Mouse (Mus musculus) gastrocnemius, adult 8-10 months (tissue): ENCODE data around the gene Zfand6. TPM values are rescaled to one million over a fixed set of nuclear protein-coding genes. Genes with fewer than 3 reads are reported as not detected.

ENCODE experiments used
- DNase-seq, 2 experiments: peaks; one replicate each; pipeline ENCODE4 v3.0.0; 2022; ENCODE audit warnings: low spot score in 2 of 2
- total RNA-seq, 4 experiments: library from RNA; stranded (reverse); gene quantifications; 2 replicates each; pipeline ENCODE4 v1.2.4; 2022

Gene Zfand6
- total RNA-seq, 4 experiments from 2014 or later: 96.9 to 121 (median 107) TPM

GRCm38 (mm10) chr7:84651303-84651986 lies 38.3 kb downstream of the Zfand6 start:
- no peak for DNase-seq

- DNase-seq: no peak
These were observed 40.7 kb downstream of the Zfand6 start for GRCm38 (mm10) chr7:84649016-84649415.

- DNase-seq: no peak
These were observed 43.5 kb downstream of the Zfand6 start for GRCm38 (mm10) chr7:84646256-84646655.

GRCm38 (mm10) chr7:84643270-84643998 lies 46.3 kb downstream of the Zfand6 start:
- no peak for DNase-seq

- DNase-seq: no peak
These were observed 47.4 kb downstream of the Zfand6 start for GRCm38 (mm10) chr7:84642159-84642928.

- DNase-seq: no peak
These were observed 52.8 kb downstream of the Zfand6 start for GRCm38 (mm10) chr7:84636939-84637338.

- DNase-seq: no peak
These were observed 57.9 kb downstream of the Zfand6 start for GRCm38 (mm10) chr7:84631878-84632277.

- DNase-seq: no peak
These were observed 66.0 kb downstream of the Zfand6 start for GRCm38 (mm10) chr7:84623718-84624117.

GRCm38 (mm10) chr7:84620956-84621355 lies 68.8 kb downstream of the Zfand6 start:
- no peak for DNase-seq

- no peak for DNase-seq
These were observed 70.8 kb downstream of the Zfand6 start for GRCm38 (mm10) chr7:84618951-84619350.

GRCm38 (mm10) chr7:84612445-84612844 lies 77.3 kb downstream of the Zfand6 start:
- no peak for DNase-seq

- no peak for DNase-seq
These were observed 78.2 kb downstream of the Zfand6 start for GRCm38 (mm10) chr7:84611609-84612008.

GRCm38 (mm10) chr7:84606293-84606749 lies 83.4 kb downstream of the Zfand6 start, which contains the start of gene Fah:
Gene Fah (minus strand): TSS chr7:84606722.
- DNase-seq: peak; percentile 17 to 20

- peak; percentile 71 to 72 for DNase-seq
These were observed 84.0 kb downstream of the Zfand6 start for GRCm38 (mm10) chr7:84605704-84606292.

- no peak for DNase-seq
These were observed 84.6 kb downstream of the Zfand6 start for GRCm38 (mm10) chr7:84605033-84605687.

- DNase-seq: no peak
These were observed 85.3 kb downstream of the Zfand6 start for GRCm38 (mm10) chr7:84604501-84604900.

GRCm38 (mm10) chr7:84601331-84601730 lies 88.4 kb downstream of the Zfand6 start:
- DNase-seq: no peak

- DNase-seq: no peak
These were observed 89.1 kb downstream of the Zfand6 start for GRCm38 (mm10) chr7:84600631-84601030.

GRCm38 (mm10) chr7:84596633-84597032 lies 93.1 kb downstream of the Zfand6 start:
- no peak for DNase-seq

GRCm38 (mm10) chr7:84596002-84596401 lies 93.8 kb downstream of the Zfand6 start:
- no peak for DNase-seq

GRCm38 (mm10) chr7:84594917-84595303 lies 94.8 kb downstream of the Zfand6 start:
- no peak for DNase-seq
